In genomic region chr1:155740622-155741377, GRCm38 (mm10) we compare ENCODE assay signal across 9 mouse cellular contexts. TPM values are rescaled to one million over a fixed set of nuclear protein-coding genes. Genes with fewer than 3 reads are reported as not detected.
DNase-seq lines count a peak whose midpoint lies in the region; ATAC-seq lines count a peak whose summit lies in the region.
"Had no signal": no experiment of that assay in that cellular context is flagged by ENCODE, and none has a peak within 500 bp of the region (broad histone marks: within the 10 kb centered on the region; RNA-seq: fewer than 3 reads in every experiment).

No protein-coding gene starts in this region.

- no peak overlapping the region; the same call in 1 of the 2 replicates for H3K9ac ChIP-seq in heart, embryonic 14.5 days (ENCODE audit: low read length)
- H3K9ac ChIP-seq in midbrain, embryonic 16.5 days (ENCODE audit: low read depth, low read length), result no peak overlapping the region

- peaks cover 93% of the 10 kb centered on the region for H3K27me3 ChIP-seq in megakaryocyte, embryonic 14.5 days (replicated peaks)
- peaks cover 94% of the 10 kb centered on the region for H3K27me3 ChIP-seq in heart, embryonic 14.5 days (ENCODE audit: control insufficient read depth, insufficient read depth, low read length)
- H3K27me3 ChIP-seq in midbrain, embryonic 16.5 days (ENCODE audit: control insufficient read depth, insufficient read depth, low read depth, low read length), result peaks cover 44% of the 10 kb centered on the region

- no peaks in the 10 kb centered on the region for H3K9me3 ChIP-seq in megakaryocyte, embryonic 14.5 days
- H3K9me3 ChIP-seq in heart, embryonic 14.5 days (ENCODE audit: control insufficient read depth, low read length), result no peaks in the 10 kb centered on the region
- H3K9me3 ChIP-seq in midbrain, embryonic 16.5 days (replicated peaks; ENCODE audit: control insufficient read depth, low read length, poor library complexity, severe bottlenecking), result no peaks in the 10 kb centered on the region

- H3K36me3 ChIP-seq in megakaryocyte, embryonic 14.5 days (replicated peaks; ENCODE audit: low read length), result no peaks in the 10 kb centered on the region
- no peaks in the 10 kb centered on the region for H3K36me3 ChIP-seq in heart, embryonic 14.5 days (ENCODE audit: control insufficient read depth, insufficient read depth, low read length)
- H3K36me3 ChIP-seq in midbrain, embryonic 16.5 days (ENCODE audit: control insufficient read depth, insufficient read depth, low read length), result no peaks in the 10 kb centered on the region

- peaks cover 56% of the 10 kb centered on the region for H3K4me1 ChIP-seq in megakaryocyte, embryonic 14.5 days
- peaks cover 3 to 25% of the 10 kb centered on the region in 2 experiments; a peak in 3 of 4 replicates for H3K4me1 ChIP-seq in heart, embryonic 14.5 days (ENCODE audit: control insufficient read depth in 2 of 2, insufficient read depth in 2 of 2, low read length in 2 of 2)
- peaks cover 17% of the 10 kb centered on the region for H3K4me1 ChIP-seq in midbrain, embryonic 16.5 days (ENCODE audit: control insufficient read depth, insufficient read depth, low read length)

- under 1% methylated on average over 44 of the region's 44 CpGs for WGBS in heart, embryonic 14.5 days
- under 1% methylated on average over 44 of the region's 44 CpGs for WGBS in midbrain, embryonic 16.5 days

- ATAC-seq in megakaryocyte, adult 5-6 weeks (ENCODE audit: poor library complexity, severe bottlenecking), result no peak
- no peak for ATAC-seq in heart, embryonic 14.5 days (ENCODE audit: insufficient number of reproducible peaks, insufficient read depth, low FRiP score, low read depth)
- peak; percentile 26; the same call in 1 of the 2 replicates for ATAC-seq in midbrain, embryonic 16.5 days

- no peak overlapping the region for H3K27ac ChIP-seq in heart, embryonic 14.5 days (replicated peaks in 1 of 2; ENCODE audit: control insufficient read depth in 1 of 2, insufficient read depth in 1 of 2, low read depth in 2 of 2, low read length in 2 of 2)
- H3K27ac ChIP-seq in midbrain, embryonic 16.5 days (ENCODE audit: low read length), result no peak overlapping the region

- peak; percentile 17 for DNase-seq in adrenal gland, postnatal 25 days
- DNase-seq in kidney, postnatal 25 days, result peak; percentile 28 to 57
- no peak for DNase-seq in cerebellum, adult 9-10 months
- DNase-seq in spleen, postnatal 4 days (ENCODE audit: low spot score in 2 of 2), result no peak

- H3K4me2 ChIP-seq in heart, embryonic 14.5 days (ENCODE audit: low read length), result peak overlapping the region; percentile 100
- H3K4me2 ChIP-seq in midbrain, embryonic 16.5 days (ENCODE audit: low read length), result peak overlapping the region; percentile 70; the same call in 1 of the 2 replicates

- peak overlapping the region; percentile 62 for H3K4me3 ChIP-seq in megakaryocyte, embryonic 14.5 days (replicated peaks)
- H3K4me3 ChIP-seq in heart, embryonic 14.5 days (ENCODE audit: control insufficient read depth in 1 of 2, insufficient read depth in 1 of 2, low read depth in 1 of 2, low read length in 2 of 2), result peak overlapping the region; percentile 17 to 62
- peak overlapping the region; percentile 1; the same call in 1 of the 2 replicates for H3K4me3 ChIP-seq in midbrain, embryonic 16.5 days (ENCODE audit: low read depth, low read length)

RNA-seq across cellular contexts. Expression of gene Lhx4, which starts 10.7 kb away (rescaled TPM):
- polyA plus RNA-seq in megakaryocyte, embryonic 14.5 days (2012; ENCODE audit: insufficient read depth, low replicate concordance), result not detected in 2 replicates
- total RNA-seq in megakaryocyte, adult 5-6 weeks (2015), result not detected in 2 replicates
- not detected in 2 replicates for total RNA-seq in megakaryocyte, adult 5-6 weeks (2017)
- total RNA-seq in adrenal gland, postnatal 25 days (2021), result 0.06 TPM in 1 of 2 replicates, not detected in the other
- polyA plus RNA-seq in heart, embryonic 14.5 days (2014; fragmentation: Nextera tagmentation; extraction: Ambion mirVana), result 0.04 TPM in 1 of 2 replicates, not detected in the other
- polyA plus RNA-seq in midbrain, embryonic 16.5 days (2015; fragmentation: Nextera tagmentation; extraction: Ambion mirVana), result 0.63 and 1.6 TPM in 2 replicates
- total RNA-seq: layer of hippocampus, postnatal 10 days had no signal

Comparison
In these comparisons a context has a peak if more than half of its experiments do, and no peak if none do; other contexts are left out.
1. H3K4me3 ChIP-seq: peak in every context shown above with its lines; median percentile 62 in megakaryocyte, embryonic 14.5 days; 40 in heart, embryonic 14.5 days; 1 in midbrain, embryonic 16.5 days.
2. DNase-seq: peak in adrenal gland, postnatal 25 days (single experiment) and kidney, postnatal 25 days (2 of 2); none in cerebellum, adult 9-10 months (single experiment) and spleen, postnatal 4 days (0 of 2).